Mouse (Mus musculus) kidney, postnatal 14 days (tissue): Measurements from ENCODE around the gene 1700067K01Rik.

Experiments
- DNase-seq: peaks from one replicate; pipeline ENCODE4 v3.0.0; 2022; ENCODE audit warnings: mixed read lengths

1700067K01Rik gene

GRCm38 (mm10) chr8:84012499-84013165 lies 11.3 kb downstream of the 1700067K01Rik start:
- DNase-seq = peak; percentile 71

- no peak for DNase-seq
Measured at GRCm38 (mm10) chr8:84015833-84016232, 14.5 kb downstream of the 1700067K01Rik start.

- no peak for DNase-seq
Measured at GRCm38 (mm10) chr8:84019738-84020137, 18.4 kb downstream of the 1700067K01Rik start.

DNA sequence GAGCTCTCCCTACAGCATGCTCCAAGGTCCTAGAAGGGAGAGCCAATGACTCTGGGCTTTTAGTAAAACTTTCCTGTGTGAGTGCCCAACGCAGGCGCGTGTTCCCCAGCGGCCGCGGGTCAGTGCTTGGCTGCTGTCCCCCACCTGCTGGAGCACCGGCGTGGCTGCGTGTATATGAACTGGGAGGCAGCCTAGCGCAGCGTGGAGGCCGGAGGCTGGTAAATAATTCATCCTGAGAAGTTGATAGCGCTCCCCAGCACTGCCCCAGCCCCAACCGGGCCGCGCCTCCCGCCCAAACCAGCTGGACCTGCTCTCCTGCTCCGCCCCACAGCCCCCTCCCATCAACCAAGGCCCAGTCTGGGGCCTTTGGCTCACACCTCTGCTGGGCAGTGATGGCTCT lies 19.8 kb downstream of the 1700067K01Rik start, which contains the start of gene Palm3:
Gene Palm3 (plus strand): TSS at position 376 of the 400 bp plus-strand sequence.
- DNase-seq = peak; percentile 89

- DNase-seq = no peak
Measured at GRCm38 (mm10) chr8:84021569-84021968, 20.3 kb downstream of the 1700067K01Rik start.

- peak; percentile 88 for DNase-seq
Measured at GRCm38 (mm10) chr8:84023085-84023484, 21.8 kb downstream of the 1700067K01Rik start.

DNA sequence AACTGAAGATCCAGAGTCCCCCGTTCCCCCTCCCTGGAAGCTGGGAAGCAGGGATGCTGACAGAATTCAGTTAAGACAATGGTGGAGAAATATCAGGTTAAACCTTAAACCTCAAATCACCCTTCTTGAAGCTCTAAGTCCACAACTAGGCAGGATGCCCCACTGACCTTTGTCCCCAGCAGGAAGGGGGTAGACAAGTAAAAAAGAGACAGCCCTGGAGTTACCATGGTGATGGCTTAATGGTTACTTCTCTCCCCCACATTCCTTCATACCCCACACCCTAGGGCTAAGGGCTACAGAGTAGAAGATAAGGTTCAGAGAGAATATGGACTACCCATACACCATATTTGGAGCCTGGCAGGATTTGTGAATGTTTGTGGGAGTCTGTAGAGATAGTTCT lies 22.3 kb downstream of the 1700067K01Rik start:
- peak; percentile 82 for DNase-seq

GRCm38 (mm10) chr8:84024171-84024570 lies 22.9 kb downstream of the 1700067K01Rik start:
- DNase-seq = peak; percentile 78

GRCm38 (mm10) chr8:84025863-84026262 lies 24.6 kb downstream of the 1700067K01Rik start:
- DNase-seq = peak; percentile 69

DNA sequence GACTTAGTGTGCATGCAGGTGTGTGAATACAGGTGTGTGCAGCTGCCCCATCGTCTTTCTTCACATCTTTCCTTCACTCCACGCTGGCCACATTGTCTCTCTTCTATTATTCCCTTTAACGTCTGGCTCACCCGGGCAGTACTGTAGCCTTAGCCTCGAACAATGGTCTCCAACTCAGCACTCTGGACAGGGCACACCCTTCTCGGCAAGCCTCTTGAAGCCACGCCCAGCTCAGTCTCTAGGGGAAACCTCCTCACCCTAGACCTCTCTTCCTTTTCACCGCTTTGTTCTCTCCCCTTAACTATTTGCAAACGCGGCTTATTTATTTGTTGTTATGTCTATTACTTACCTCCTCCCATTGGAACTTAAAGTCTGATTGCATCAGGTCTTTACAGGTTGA lies 26.1 kb downstream of the 1700067K01Rik start:
- no peak for DNase-seq

DNA sequence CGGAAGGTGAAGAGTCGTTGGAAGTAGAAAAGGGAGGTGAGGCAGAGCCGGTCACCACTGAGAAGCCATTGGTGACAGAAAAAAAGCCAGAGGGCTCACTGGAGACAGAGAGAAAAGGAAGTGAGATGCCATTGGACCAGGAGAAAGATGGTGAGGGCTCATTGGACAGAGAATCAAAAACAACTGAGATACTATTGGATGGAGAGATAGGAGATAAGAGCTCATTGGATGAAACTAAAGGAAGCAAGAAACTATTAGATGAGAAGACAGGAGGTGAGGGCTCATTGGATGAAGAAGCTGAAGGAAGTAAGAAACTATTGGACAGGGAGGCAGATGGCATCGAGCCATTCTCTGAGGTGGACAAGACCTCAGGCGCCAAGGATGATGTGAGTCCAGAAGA lies 28.0 kb downstream of the 1700067K01Rik start:
- no peak for DNase-seq

DNA sequence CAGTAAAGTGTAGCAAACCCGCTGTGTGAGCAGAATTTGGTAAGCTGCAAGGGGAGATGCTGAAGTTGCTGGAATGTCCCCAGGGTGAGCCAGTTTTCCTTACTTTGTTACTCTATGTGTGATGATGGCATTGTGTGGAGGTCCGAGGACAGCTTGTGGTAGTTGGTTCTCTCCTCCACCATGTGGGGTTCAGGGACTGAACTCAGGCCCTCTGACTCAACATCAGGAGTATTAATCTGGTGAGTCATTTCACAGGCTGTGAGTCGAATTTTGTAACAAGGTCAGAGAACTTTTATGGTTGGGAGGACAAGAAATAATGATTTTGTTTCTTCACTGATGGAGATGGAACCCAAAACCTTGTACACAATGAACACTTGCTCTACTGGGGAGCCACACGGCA lies 31.5 kb downstream of the 1700067K01Rik start:
- no peak for DNase-seq

DNA sequence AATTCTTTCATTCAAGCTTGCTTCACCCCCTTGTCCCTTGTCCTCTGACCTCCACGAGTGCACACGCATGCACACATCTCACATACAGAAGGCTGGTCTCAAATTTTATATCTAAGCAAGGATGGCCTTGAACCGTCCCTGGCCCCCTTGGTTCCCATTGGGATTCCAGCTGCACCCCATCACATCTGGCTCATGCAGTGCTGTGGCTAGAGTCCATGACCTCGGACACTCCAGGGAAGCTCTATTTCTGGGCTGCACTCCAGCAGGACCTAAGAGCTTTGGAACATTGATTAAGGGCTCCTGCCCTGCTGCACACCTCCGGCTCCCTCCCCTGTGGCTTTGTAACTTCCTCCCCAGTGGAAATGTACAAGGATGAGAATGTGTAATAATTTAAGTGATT lies 36.7 kb downstream of the 1700067K01Rik start:
- DNase-seq = peak; percentile 51

- DNase-seq = peak; percentile 84
Measured at GRCm38 (mm10) chr8:84039050-84039449, 37.7 kb downstream of the 1700067K01Rik start.

GRCm38 (mm10) chr8:84042066-84042947 lies 41.0 kb downstream of the 1700067K01Rik start, which contains the start of gene Il27ra:
TSS of gene Il27ra (minus strand) at chr8:84042589.
- DNase-seq = peak; percentile 79

GRCm38 (mm10) chr8:84042948-84043342 lies 41.6 kb downstream of the 1700067K01Rik start:
- no peak for DNase-seq

GRCm38 (mm10) chr8:84044103-84044502 lies 42.8 kb downstream of the 1700067K01Rik start:
- no peak for DNase-seq

DNA sequence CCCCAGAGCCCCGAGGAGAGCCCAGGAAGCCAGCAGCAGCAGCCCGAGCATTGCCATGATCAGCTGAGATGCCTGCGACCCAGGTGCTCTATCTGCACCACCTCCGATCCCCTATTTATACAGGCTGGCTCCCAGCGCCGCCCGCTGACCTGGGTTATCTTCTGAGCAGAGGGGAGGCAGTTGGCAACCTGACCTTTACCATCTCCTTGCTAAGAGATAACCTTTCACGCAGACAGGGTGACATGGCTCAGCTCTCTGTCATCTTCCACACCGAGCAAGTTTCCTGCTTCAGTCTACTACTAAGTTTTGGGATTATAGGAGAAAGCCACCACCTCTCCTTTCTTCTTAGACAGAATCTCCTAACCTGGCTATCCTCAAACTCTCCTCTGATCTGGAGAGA lies 43.6 kb downstream of the 1700067K01Rik start, which contains the start of gene Rln3:
Gene Rln3 (minus strand): TSS at position 101 of the 400 bp plus-strand sequence.
- no peak for DNase-seq

DNA sequence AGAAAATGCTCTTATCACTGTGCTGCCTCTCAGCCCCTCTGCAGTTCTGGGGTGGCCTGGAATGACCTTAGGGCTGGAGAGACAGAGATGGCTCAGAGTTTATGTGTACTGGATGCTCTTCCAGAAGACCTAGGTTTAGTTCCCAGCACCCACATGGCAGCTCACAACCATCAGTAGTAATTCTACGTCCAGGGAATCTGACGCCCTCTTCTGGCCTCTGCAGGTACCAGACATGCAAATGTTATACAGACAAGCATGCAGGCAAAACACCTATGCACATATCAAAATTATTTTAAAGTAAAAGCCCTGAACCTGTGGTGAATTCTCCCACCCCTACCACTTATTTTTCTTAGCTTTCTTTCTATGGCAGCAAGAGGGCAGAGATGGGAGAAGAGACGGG lies 45.2 kb downstream of the 1700067K01Rik start:
- no peak for DNase-seq

DNA sequence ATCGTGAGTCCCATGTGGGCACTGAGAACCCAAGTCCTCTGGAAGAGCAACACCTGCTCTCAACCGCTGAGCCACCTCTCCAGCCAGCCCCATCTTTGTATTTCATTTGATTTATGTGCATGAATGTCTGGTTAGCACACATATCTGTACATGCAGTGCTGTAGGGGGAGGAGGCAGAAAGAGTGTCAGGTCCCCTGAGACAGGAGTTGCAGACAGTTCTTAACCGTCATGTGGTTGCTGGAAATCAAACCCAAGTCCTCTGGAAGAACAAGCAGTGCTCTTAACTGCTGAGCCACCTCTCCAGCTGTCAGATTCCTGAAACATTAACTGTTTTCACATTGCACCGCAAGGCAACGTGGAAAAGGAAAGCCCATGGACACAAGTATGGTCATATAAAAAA lies 46.9 kb downstream of the 1700067K01Rik start:
- DNase-seq = no peak

DNA sequence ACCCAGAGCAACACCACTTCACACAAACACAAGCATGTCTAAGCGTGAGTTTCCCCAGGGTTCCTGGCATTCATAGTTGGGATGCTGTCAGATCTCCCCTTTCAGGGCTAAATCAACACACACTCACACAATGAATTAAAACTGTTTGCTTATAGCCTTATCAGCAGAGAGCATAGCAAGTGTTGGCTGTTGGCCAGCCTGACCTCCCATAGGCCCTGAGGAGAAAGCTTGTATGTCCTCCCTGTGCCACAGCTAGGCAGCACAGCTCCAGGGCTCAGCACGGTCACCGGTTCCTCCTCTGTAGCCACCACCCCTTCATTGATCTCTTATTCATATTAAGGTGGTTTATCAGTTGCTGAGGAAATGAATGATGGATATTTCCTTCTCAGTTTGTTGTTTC lies 51.4 kb downstream of the 1700067K01Rik start:
- no peak for DNase-seq

- DNase-seq = no peak
Measured at GRCm38 (mm10) chr8:84053229-84053628, 51.9 kb downstream of the 1700067K01Rik start.
